Mouse (Mus musculus) myocyte (in vitro differentiated cells): ENCODE data around the gene Cdkl2.

ENCODE experiments used
- E2F4 ChIP-seq: IDR thresholded peaks from one replicate; pipeline ENCODE4 v1.6.1; 2011; ENCODE audit warnings: mild to moderate bottlenecking, control low read depth, moderate library complexity; ENCODE audit not compliant: insufficient read depth
- MAX ChIP-seq: IDR thresholded peaks from one replicate; pipeline ENCODE4 v1.6.1; 2011; ENCODE audit warnings: low read depth, mild to moderate bottlenecking, control low read depth
- MYOD1 ChIP-seq, 3 experiments: IDR thresholded peaks; one replicate each; pipeline ENCODE4 v1.6.1; 2011; ENCODE audit warnings: control low read depth in 2 of 3, low read depth in 2 of 3, mild to moderate bottlenecking in 2 of 3, moderate library complexity in 1 of 3; ENCODE audit not compliant: insufficient read length in 2 of 3, control insufficient read depth in 1 of 3
- MYOG ChIP-seq, 3 experiments: IDR thresholded peaks; one replicate each; pipeline ENCODE4 v1.6.1; 2011; ENCODE audit warnings: control low read depth in 2 of 3, low read depth in 2 of 3, mild to moderate bottlenecking in 2 of 3; ENCODE audit not compliant: insufficient read length in 2 of 3, control insufficient read depth in 1 of 3, insufficient read depth in 1 of 3
- POLR2A ChIP-seq: IDR thresholded peaks from one replicate; pipeline ENCODE4 v1.6.1; 2011; ENCODE audit warnings: low read depth, mild to moderate bottlenecking, control low read depth, moderate library complexity; ENCODE audit not compliant: insufficient read length
- POLR2AphosphoS2 ChIP-seq: IDR thresholded peaks from one replicate; pipeline ENCODE4 v1.6.1; 2011; ENCODE audit warnings: low read depth, control low read depth; ENCODE audit not compliant: insufficient read length
- SRF ChIP-seq: IDR thresholded peaks from one replicate; pipeline ENCODE4 v1.6.1; 2011; ENCODE audit warnings: low read depth; ENCODE audit not compliant: control insufficient read depth, insufficient read length
- TCF12 ChIP-seq: IDR thresholded peaks from one replicate; pipeline ENCODE4 v1.6.1; 2011; ENCODE audit warnings: mild to moderate bottlenecking, control low read depth; ENCODE audit not compliant: poor library complexity, insufficient read depth, severe bottlenecking
- TCF3 ChIP-seq: IDR thresholded peaks from one replicate; pipeline ENCODE4 v1.6.1; 2011; ENCODE audit warnings: low read depth, control low read depth; ENCODE audit not compliant: insufficient read length
- USF1 ChIP-seq: IDR thresholded peaks from one replicate; pipeline ENCODE4 v1.6.1; 2011; ENCODE audit warnings: low read depth, mild to moderate bottlenecking, control low read depth, moderate library complexity

- TF ChIP-seq POLR2A (no peak), E2F4 (no peak), USF1 (no peak), MAX (no peak), TCF12 (no peak), POLR2AphosphoS2 (no peak), MYOD1 (IDR thresholded peaks at IDR 0.05; ENCODE audit: control insufficient read depth in 1 of 3, insufficient read length in 2 of 3, low read depth in 2 of 3) (no peak), SRF (no peak), MYOG (IDR thresholded peaks at IDR 0.05; ENCODE audit: control insufficient read depth in 1 of 3, insufficient read depth in 1 of 3, insufficient read length in 2 of 3, low read depth in 2 of 3) (no peak), TCF3 (no peak)
These were observed 71.6 kb downstream of the Cdkl2 start for GRCm38 (mm10) chr5:91972046-91972445.
